Mouse (Mus musculus): ENCODE data around the gene Mcur1. TPM values are rescaled to one million over a fixed set of nuclear protein-coding genes. Genes with fewer than 3 reads are reported as not detected.

Gene Mcur1
- polyA plus RNA-seq, 2 experiments = 4.0 to 6.0 TPM

DNA sequence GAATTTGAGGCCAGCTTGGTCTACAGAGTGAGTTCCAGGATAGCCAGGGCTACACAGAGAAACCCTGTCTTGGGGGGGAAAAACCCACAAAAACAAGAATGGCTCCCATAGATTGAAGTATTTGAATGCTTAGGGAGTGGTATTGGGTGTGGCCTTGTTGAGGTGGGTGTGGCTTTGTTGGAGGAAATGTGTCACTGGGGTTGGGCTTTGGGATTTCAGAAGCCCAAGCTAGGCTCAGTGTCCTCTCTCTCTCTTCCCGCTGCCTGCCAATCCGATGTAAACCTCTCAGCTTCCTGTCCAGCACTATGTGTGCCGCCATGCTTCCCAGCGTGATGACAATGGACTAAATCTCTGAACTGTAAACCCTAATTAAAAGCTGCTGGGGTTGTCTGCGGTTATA is 58.4 kb downstream of the Mcur1 start:
- H3K9me3 ChIP-seq (ENCODE audit: control insufficient read depth, low read length) = no peaks in the 10 kb centered on the region
- DNase-seq (ENCODE audit: low read depth in 3 of 3, low spot score in 3 of 3) = no peak
- WGBS (ENCODE audit: insufficient replicate concordance) = 85% methylated on average over 5 of the region's 5 CpGs
- no peaks in the 10 kb centered on the region for H3K27me3 ChIP-seq (ENCODE audit: control insufficient read depth, insufficient read depth, low read length)
- no peak overlapping the region for H3K9ac ChIP-seq (replicated peaks)
- no peaks in the 10 kb centered on the region for H3K36me3 ChIP-seq (replicated peaks; ENCODE audit: control insufficient read depth, insufficient read depth, low read depth)
- no peak for TF ChIP-seq EP300 (IDR thresholded peaks at IDR 0.05; ENCODE audit: low read depth)
- TF ChIP-seq CTCF (IDR thresholded peaks at IDR 0.05; ENCODE audit: low read depth) = no peak
- H3K27ac ChIP-seq = no peak overlapping the region
- no peak overlapping the region for H3K4me3 ChIP-seq (ENCODE audit: insufficient read depth in 1 of 2, low read depth in 2 of 2, low read length in 2 of 2)
- 0 out of 4 replicates have a peak, but pooled peaks cover 0 to 6% of the 10 kb centered on the region in 2 experiments for H3K4me1 ChIP-seq (replicated peaks; ENCODE audit: control insufficient read depth in 2 of 2, insufficient read depth in 2 of 2, low read length in 1 of 2)
- ATAC-seq (ENCODE audit: insufficient read depth) = no peak
- H3K4me2 ChIP-seq (ENCODE audit: low read depth) = no peak overlapping the region

DNA sequence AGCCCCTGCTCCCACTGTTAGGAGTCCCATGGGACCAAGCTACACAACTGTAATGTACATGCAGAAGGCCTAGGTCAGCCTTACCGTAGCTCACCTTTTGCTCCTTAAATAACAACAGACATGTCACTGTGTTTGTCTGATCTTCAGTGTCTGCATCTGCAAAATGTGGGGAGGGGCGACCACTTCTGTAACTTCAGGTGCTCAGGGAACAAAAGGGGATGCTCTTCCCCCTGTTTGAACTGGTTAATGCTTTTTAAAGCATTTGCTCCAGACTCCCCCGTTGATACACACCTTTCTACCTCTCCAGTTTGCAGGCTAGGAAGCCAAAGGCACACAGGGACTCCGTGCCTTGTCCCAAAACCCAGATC is 59.5 kb downstream of the Mcur1 start:
- ATAC-seq (ENCODE audit: insufficient read depth) = no peak
- H3K9ac ChIP-seq (replicated peaks) = no peak overlapping the region
- H3K27me3 ChIP-seq (ENCODE audit: control insufficient read depth, insufficient read depth, low read length) = no peaks in the 10 kb centered on the region
- H3K4me2 ChIP-seq (ENCODE audit: low read depth) = no peak overlapping the region
- H3K9me3 ChIP-seq (ENCODE audit: control insufficient read depth, low read length) = no peaks in the 10 kb centered on the region
- H3K4me3 ChIP-seq (ENCODE audit: insufficient read depth in 1 of 2, low read depth in 2 of 2, low read length in 2 of 2) = no peak overlapping the region
- DNase-seq (ENCODE audit: low read depth in 3 of 3, low spot score in 3 of 3) = no peak
- TF ChIP-seq EP300 (IDR thresholded peaks at IDR 0.05; ENCODE audit: low read depth) (no peak), CTCF (IDR thresholded peaks at IDR 0.05; ENCODE audit: low read depth) (no peak)
- 0 out of 4 replicates have a peak, but pooled peaks cover 0 to 6% of the 10 kb centered on the region in 2 experiments for H3K4me1 ChIP-seq (replicated peaks; ENCODE audit: control insufficient read depth in 2 of 2, insufficient read depth in 2 of 2, low read length in 1 of 2)
- WGBS (ENCODE audit: insufficient replicate concordance) = 65% methylated on average over 4 of the region's 4 CpGs
- no peaks in the 10 kb centered on the region for H3K36me3 ChIP-seq (replicated peaks; ENCODE audit: control insufficient read depth, insufficient read depth, low read depth)
- no peak overlapping the region for H3K27ac ChIP-seq

DNA sequence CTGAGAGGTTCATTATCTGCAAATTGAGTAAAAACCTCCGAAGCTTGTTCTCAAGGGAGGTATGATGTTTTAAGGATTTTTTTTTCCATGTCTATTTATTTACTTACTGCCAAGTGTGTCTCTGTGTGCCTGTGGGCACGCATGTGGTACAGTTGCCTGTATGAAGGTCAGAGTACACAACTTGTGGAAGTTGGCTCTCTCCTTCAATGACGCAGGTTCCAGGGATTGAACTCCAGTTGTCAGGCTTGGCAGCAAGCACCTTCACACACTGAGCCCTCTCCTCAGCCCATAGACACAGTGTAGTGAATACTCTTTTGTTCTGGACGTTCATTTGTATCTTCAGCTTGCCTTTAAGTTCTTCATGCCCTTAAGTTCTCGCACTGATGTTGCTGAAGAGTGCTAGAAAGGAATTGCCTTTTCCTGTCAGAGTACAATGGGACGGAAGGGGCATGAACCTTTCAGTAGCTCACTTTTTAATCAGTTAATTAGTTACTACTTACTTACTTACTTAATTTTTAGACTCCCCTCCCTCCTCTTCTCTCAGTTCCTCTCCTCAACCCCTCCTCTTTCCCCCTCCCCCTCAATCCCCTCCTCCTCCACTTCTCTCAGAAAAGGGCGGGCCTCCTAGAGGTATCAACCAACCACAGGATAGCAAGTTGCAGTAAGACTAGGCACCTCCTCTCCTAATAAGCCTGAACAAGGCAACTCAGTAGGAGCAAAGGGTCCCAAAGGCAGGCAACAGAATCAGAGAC is 60.1 kb downstream of the Mcur1 start:
- WGBS (ENCODE audit: insufficient replicate concordance) = 53% methylated on average over 7 of the region's 7 CpGs
- Histone ChIP-seq H3K4me2 (ENCODE audit: low read depth) (no peak overlapping the region), H3K36me3 (replicated peaks; ENCODE audit: control insufficient read depth, insufficient read depth, low read depth) (no peaks in the 10 kb centered on the region), H3K4me1 (replicated peaks; ENCODE audit: control insufficient read depth in 2 of 2, insufficient read depth in 2 of 2, low read length in 1 of 2) (0 out of 4 replicates have a peak, but pooled peaks cover 0 to 6% of the 10 kb centered on the region in 2 experiments), H3K27me3 (ENCODE audit: control insufficient read depth, insufficient read depth, low read length) (no peaks in the 10 kb centered on the region), H3K4me3 (ENCODE audit: insufficient read depth in 1 of 2, low read depth in 2 of 2, low read length in 2 of 2) (no peak overlapping the region), H3K9ac (replicated peaks) (no peak overlapping the region), H3K9me3 (ENCODE audit: control insufficient read depth, low read length) (no peaks in the 10 kb centered on the region), H3K27ac (no peak overlapping the region)
- ATAC-seq (ENCODE audit: insufficient read depth) (no peak), DNase-seq (ENCODE audit: low read depth in 3 of 3, low spot score in 3 of 3) (no peak)
- TF ChIP-seq EP300 (IDR thresholded peaks at IDR 0.05; ENCODE audit: low read depth) = no peak
- TF ChIP-seq CTCF (IDR thresholded peaks at IDR 0.05; ENCODE audit: low read depth) = no peak

DNA sequence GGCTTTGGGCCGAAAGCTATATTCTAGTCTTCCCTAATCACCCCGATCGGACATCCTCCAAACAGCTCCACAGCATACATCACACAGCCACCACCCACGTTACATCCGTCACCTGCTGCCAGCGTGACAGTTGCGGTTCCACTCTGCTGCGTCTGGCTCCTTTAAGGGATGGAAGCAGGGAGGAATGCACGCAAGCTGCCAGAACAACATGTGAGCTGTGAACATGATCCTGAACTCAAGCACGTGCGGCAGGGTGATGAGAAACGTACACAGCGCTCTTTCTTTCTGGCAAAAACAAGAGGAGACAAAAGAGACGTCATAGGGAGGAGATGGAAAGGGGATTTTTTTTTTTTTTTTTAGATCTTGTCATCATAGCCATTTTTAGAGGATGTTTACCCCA is 61.1 kb downstream of the Mcur1 start:
- ATAC-seq (ENCODE audit: insufficient read depth) = no peak
- Histone ChIP-seq H3K9me3 (ENCODE audit: control insufficient read depth, low read length) (no peaks in the 10 kb centered on the region), H3K9ac (replicated peaks) (no peak overlapping the region), H3K27ac (no peak overlapping the region), H3K4me1 (replicated peaks; ENCODE audit: control insufficient read depth in 2 of 2, insufficient read depth in 2 of 2, low read length in 1 of 2) (0 out of 4 replicates have a peak, but pooled peaks cover 0 to 5% of the 10 kb centered on the region in 2 experiments), H3K27me3 (ENCODE audit: control insufficient read depth, insufficient read depth, low read length) (no peaks in the 10 kb centered on the region), H3K4me3 (ENCODE audit: insufficient read depth in 1 of 2, low read depth in 2 of 2, low read length in 2 of 2) (no peak overlapping the region), H3K4me2 (ENCODE audit: low read depth) (no peak overlapping the region), H3K36me3 (replicated peaks; ENCODE audit: control insufficient read depth, insufficient read depth, low read depth) (no peaks in the 10 kb centered on the region)
- 77% methylated on average over 14 of the region's 14 CpGs for WGBS (ENCODE audit: insufficient replicate concordance)
- TF ChIP-seq EP300 (IDR thresholded peaks at IDR 0.05; ENCODE audit: low read depth) = no peak
- no peak for TF ChIP-seq CTCF (IDR thresholded peaks at IDR 0.05; ENCODE audit: low read depth)
- DNase-seq (ENCODE audit: low read depth in 3 of 3, low spot score in 3 of 3) = no peak

DNA sequence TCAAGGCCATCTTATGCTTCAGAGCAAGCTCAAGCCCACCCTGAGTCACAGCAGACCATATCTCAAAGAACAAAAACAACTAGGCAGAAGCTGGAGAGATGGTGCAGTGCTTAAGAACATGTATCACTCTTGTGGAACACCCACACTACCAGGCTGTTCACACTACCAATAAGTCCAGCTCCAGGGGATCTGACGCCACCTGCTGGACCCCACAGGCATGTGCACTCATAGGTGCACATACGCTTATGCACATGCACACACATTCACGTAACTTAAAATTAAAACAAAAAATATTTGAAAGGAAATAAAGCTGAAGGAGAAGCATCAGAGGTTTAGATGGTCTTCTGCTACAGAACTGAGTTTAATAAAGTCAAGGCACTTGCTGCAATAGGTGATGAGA is 62.2 kb downstream of the Mcur1 start:
- no peak for ATAC-seq (ENCODE audit: insufficient read depth)
- DNase-seq (ENCODE audit: low read depth in 3 of 3, low spot score in 3 of 3) = no peak
- H3K27me3 ChIP-seq (ENCODE audit: control insufficient read depth, insufficient read depth, low read length) = no peaks in the 10 kb centered on the region
- H3K9ac ChIP-seq (replicated peaks) = no peak overlapping the region
- H3K27ac ChIP-seq = no peak overlapping the region
- 87% methylated on average over 3 of the region's 3 CpGs for WGBS (ENCODE audit: insufficient replicate concordance)
- H3K4me2 ChIP-seq (ENCODE audit: low read depth) = no peak overlapping the region
- no peaks in the 10 kb centered on the region for H3K9me3 ChIP-seq (ENCODE audit: control insufficient read depth, low read length)
- no peak overlapping the region for H3K4me3 ChIP-seq (ENCODE audit: insufficient read depth in 1 of 2, low read depth in 2 of 2, low read length in 2 of 2)
- H3K36me3 ChIP-seq (replicated peaks; ENCODE audit: control insufficient read depth, insufficient read depth, low read depth) = no peaks in the 10 kb centered on the region
- TF ChIP-seq CTCF (IDR thresholded peaks at IDR 0.05; ENCODE audit: low read depth) (peak; percentile 57), EP300 (IDR thresholded peaks at IDR 0.05; ENCODE audit: low read depth) (no peak)
- H3K4me1 ChIP-seq (replicated peaks; ENCODE audit: control insufficient read depth in 2 of 2, insufficient read depth in 2 of 2, low read length in 1 of 2) = no peaks in the 10 kb centered on the region

All from liver, embryonic 14.5 days (tissue).